Mouse (Mus musculus) testis, adult 2 months (tissue): ENCODE measurements at regions not wholly inside any gene's neighbourhood (a gene's known extent, or its start where the extent isn't known, plus 50 kb on each side); places are given as distances from the start of the nearest gene placed in this dataset.

Experiments
- CTCF ChIP-seq: fragments of 200-500 bp; IDR thresholded peaks from 2 replicates; pipeline ENCODE4 v1.5.1; 2012; ENCODE audit warnings: low read depth, mild to moderate bottlenecking, inconsistent platforms, low read length, moderate library complexity; ENCODE audit not compliant: control insufficient read depth, insufficient read depth, insufficient replicate concordance
- POLR2A ChIP-seq: fragments of 200-500 bp; IDR thresholded peaks from 2 replicates; pipeline ENCODE4 v1.6.1; 2012; ENCODE audit warnings: low read depth, mild to moderate bottlenecking, inconsistent platforms, low read length, moderate library complexity; ENCODE audit not compliant: control insufficient read depth

DNA sequence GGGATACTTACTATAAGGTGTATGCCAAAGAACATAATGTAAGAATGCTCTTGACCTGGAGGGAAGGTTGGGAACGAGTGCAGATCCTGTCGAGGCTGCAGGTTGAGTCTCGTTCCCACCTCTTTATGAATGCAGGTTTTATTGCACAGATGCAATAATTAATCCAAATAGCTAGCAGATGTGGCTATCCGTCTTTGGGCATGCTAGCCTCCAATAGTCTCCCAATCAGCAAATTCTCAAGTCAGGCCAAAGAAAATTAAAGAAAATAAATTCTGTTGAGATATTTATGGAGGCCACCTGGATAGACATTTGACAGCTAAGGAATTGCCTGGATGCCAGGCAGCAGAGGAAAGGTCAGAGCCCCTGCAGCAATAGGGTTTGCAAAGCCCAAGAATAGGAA is 175.7 kb upstream of the Spag17 start:
- no peak for TF ChIP-seq CTCF
- no peak for TF ChIP-seq POLR2A
